Mouse (Mus musculus) heart, embryonic 12.5 days (tissue): ENCODE results near the gene Sqstm1. TPM values are rescaled to one million over a fixed set of nuclear protein-coding genes. Genes with fewer than 3 reads are reported as not detected.

Source experiments
- ATAC-seq: fragments of 200-750 bp; cut with Nextera tagmentation; 2 replicates; pipeline ENCODE4 v1.8.0; 2017; ENCODE audit warnings: moderate TSS enrichment, moderate library complexity; ENCODE audit not compliant: insufficient number of reproducible peaks, low FRiP score
- H3K27ac ChIP-seq: fragments of 300-500 bp; sonication (generic); 2 replicates; pipeline ENCODE4 v1.5.1; 2016; ENCODE audit warnings: mild to moderate bottlenecking, moderate library complexity; ENCODE audit not compliant: poor library complexity, severe bottlenecking
- H3K27me3 ChIP-seq: fragments of 300-500 bp; sonication (generic); replicated peaks from 2 replicates; pipeline ENCODE4 v1.6.1; 2016; ENCODE audit warnings: mild to moderate bottlenecking, moderate library complexity
- H3K36me3 ChIP-seq: fragments of 300-500 bp; sonication (generic); 2 replicates; pipeline ENCODE4 v1.6.1; 2016; ENCODE audit warnings: mild to moderate bottlenecking, moderate library complexity
- H3K4me1 ChIP-seq: fragments of 300-500 bp; sonication (generic); replicated peaks from 2 replicates; pipeline ENCODE4 v1.6.1; 2016; ENCODE audit warnings: mild to moderate bottlenecking
- H3K4me2 ChIP-seq: fragments of 300-500 bp; sonication (generic); 2 replicates; pipeline ENCODE4 v1.6.1; 2016; ENCODE audit warnings: mild to moderate bottlenecking, moderate library complexity
- H3K4me3 ChIP-seq: fragments of 300-500 bp; sonication (generic); 2 replicates; pipeline ENCODE4 v1.5.1; 2016; ENCODE audit warnings: mild to moderate bottlenecking
- H3K9ac ChIP-seq: fragments of 300-500 bp; sonication (generic); 2 replicates; pipeline ENCODE4 v1.6.1; 2016; ENCODE audit warnings: mild to moderate bottlenecking, moderate library complexity
- H3K9me3 ChIP-seq: fragments of 300-500 bp; sonication (generic); replicated peaks from 2 replicates; pipeline ENCODE4 v1.6.1; 2016; ENCODE audit warnings: mild to moderate bottlenecking, moderate library complexity
- WGBS: fragments of 180-500 bp; shearing (Covaris S2); methylation state at CpG from one replicate; pipeline ENCODE4 v1.1.7; 2016; 5-methylcytosine and 5-hydroxymethylcytosine counted together
- polyA plus RNA-seq: library from polyadenylated mRNA; unstranded; fragments of >200 nt; fragmentation: Nextera tagmentation; extraction: Ambion mirVana; gene quantifications from 2 replicates; pipeline ENCODE4 v1.2.1, GENCODE M21; 2016

Sqstm1 gene
- polyA plus RNA-seq, 1 experiment from 2014 or later = 209 TPM

DNA sequence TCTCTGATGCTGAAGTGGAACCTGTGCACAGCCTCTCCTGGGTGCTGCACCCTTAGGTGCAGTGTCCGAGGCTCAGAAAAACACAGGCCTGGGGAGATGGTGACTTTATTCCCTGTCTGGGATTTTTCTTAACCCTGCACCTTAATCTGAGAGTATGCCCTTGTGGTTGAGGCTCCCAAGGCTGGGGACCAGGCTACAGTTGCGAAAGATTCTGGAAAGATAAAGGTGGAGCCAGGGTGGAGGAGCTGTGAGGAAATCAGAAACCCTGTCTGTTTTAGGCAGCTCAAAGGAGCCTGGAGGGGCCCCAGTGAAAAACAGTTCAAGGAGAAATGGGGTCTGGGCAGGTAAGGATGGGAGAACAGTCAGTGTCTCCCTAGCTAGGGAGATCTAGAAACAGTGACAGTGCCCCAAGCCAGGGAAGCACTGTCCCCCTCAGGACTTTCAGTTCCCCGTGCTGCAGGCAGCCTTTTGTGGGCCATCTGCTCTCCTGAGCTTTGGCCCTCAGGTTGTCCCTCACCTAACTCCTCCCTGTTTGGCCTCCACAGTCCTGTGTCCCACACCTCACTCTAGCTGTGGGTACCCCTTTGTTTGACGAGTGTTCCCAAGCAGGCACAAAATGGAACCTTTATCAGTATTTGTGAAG lies 6.2 kb upstream of the Sqstm1 start:
- 68% methylated on average over 4 of the region's 4 CpGs for WGBS
- Histone ChIP-seq H3K9me3 (no peaks in the 10 kb centered on the region), H3K4me3 (no peak overlapping the region), H3K36me3 (no peaks in the 10 kb centered on the region), H3K4me2 (no peak overlapping the region), H3K9ac (no peak overlapping the region), H3K27me3 (no peaks in the 10 kb centered on the region), H3K27ac (no peak overlapping the region), H3K4me1 (peaks cover 35% of the 10 kb centered on the region)
- no peak for ATAC-seq

DNA sequence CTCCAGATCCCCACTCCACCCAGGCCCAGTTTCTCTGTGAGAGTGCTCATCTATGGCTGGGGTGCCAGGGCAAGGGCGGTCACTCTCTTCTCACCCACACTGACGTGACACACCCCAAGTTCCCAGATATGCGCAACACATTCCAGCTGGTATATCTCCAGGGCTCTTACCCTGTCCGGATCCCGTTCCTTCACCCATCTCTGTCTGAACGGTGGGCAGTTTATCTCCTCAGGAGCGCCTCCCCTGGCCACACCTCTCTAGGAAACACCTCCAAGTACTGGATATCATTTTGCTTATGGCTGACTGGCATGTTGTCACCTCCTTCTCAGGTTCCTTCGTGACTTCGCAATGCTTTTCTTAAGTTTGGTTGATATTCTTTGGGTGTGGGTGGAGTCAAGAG lies 5.0 kb upstream of the Sqstm1 start:
- no peaks in the 10 kb centered on the region for H3K9me3 ChIP-seq
- no peak for ATAC-seq
- no peaks in the 10 kb centered on the region for H3K27me3 ChIP-seq
- H3K4me1 ChIP-seq = peaks cover 43% of the 10 kb centered on the region
- no peaks in the 10 kb centered on the region for H3K36me3 ChIP-seq
- no peak overlapping the region for H3K4me3 ChIP-seq
- 13% methylated on average over 9 of the region's 9 CpGs for WGBS
- H3K4me2 ChIP-seq = peak overlapping the region; percentile 31
- no peak overlapping the region for H3K27ac ChIP-seq
- no peak overlapping the region for H3K9ac ChIP-seq

- ATAC-seq = no peak
- H3K4me2 ChIP-seq = no peak overlapping the region
- H3K4me1 ChIP-seq = peaks cover 43% of the 10 kb centered on the region
- H3K27ac ChIP-seq = no peak overlapping the region
- H3K36me3 ChIP-seq = no peaks in the 10 kb centered on the region
- no peaks in the 10 kb centered on the region for H3K9me3 ChIP-seq
- 85% methylated on average over 6 of the region's 6 CpGs for WGBS
- H3K27me3 ChIP-seq = no peaks in the 10 kb centered on the region
- H3K9ac ChIP-seq = no peak overlapping the region
- no peak overlapping the region for H3K4me3 ChIP-seq
Measured at GRCm38 (mm10) chr11:50214631-50215030, 4.0 kb upstream of the Sqstm1 start.

DNA sequence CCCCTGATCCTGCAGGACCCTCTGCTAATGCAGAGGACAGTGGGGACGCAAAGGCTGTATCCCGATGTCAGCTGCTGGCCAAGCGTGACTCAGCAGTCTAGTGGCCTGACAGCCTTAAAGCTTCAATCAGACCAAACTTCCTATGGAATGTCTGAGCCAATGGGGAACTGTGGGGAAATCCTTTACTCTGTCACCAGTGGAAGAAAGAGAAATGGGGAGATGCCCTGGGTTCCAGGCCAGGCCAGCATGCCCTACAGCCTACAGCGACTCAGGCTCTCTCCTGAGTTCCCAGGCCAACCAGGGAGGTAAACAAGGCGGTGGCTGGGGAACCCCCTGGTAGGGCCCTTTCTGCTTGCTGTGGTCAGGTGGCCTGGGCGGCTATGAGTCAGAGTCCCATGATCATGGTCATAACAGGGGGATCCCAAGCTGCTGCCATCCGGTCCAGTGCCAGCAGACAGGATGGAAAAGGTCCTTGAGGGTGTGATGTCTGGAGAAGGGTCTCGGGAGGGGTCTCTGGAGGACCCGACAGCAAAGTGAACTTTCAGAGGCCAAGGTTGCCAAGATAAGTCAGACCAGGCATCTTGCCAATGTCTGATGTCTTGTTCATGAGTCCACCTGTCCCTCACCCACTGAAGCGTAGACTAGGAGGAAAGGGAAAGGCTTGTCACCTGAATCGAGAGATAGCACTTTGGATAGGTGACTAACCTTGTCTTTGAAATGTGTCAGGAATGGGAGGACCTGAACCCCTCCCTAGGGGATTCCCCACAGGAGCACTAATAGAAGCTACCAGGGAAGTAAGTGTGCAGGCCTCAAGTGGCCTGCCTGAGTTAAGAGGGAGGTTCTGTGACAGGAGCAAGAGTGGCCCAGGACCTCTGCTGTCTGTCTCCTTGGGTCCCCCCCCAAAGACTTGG lies 2.5 kb upstream of the Sqstm1 start:
- Histone ChIP-seq H3K4me2 (peak overlapping the region; percentile 43), H3K4me1 (peaks cover 52% of the 10 kb centered on the region), H3K4me3 (0 out of 2 replicates have a peak overlapping the region, but pooled peaks have one; percentile 3), H3K9ac (peak overlapping the region; percentile 43; the same call in 1 of the 2 replicates), H3K9me3 (no peaks in the 10 kb centered on the region), H3K27me3 (no peaks in the 10 kb centered on the region), H3K27ac (peak overlapping the region; percentile 83), H3K36me3 (peaks cover 6% of the 10 kb centered on the region)
- ATAC-seq = peak; percentile 44
- 32% methylated on average over 11 of the region's 11 CpGs for WGBS

GRCm38 (mm10) chr11:50212060-50212739 lies 1.6 kb upstream of the Sqstm1 start:
- peaks cover 51% of the 10 kb centered on the region for H3K4me1 ChIP-seq
- WGBS = 73% methylated on average over 3 of the region's 3 CpGs
- no peaks in the 10 kb centered on the region for H3K27me3 ChIP-seq
- H3K4me2 ChIP-seq = peak overlapping the region; percentile 43
- no peaks in the 10 kb centered on the region for H3K9me3 ChIP-seq
- H3K27ac ChIP-seq = peak overlapping the region; percentile 83
- H3K9ac ChIP-seq = peak overlapping the region; percentile 43; the same call in 1 of the 2 replicates
- no peak for ATAC-seq
- no peak overlapping the region for H3K4me3 ChIP-seq
- peaks cover 15% of the 10 kb centered on the region for H3K36me3 ChIP-seq

DNA sequence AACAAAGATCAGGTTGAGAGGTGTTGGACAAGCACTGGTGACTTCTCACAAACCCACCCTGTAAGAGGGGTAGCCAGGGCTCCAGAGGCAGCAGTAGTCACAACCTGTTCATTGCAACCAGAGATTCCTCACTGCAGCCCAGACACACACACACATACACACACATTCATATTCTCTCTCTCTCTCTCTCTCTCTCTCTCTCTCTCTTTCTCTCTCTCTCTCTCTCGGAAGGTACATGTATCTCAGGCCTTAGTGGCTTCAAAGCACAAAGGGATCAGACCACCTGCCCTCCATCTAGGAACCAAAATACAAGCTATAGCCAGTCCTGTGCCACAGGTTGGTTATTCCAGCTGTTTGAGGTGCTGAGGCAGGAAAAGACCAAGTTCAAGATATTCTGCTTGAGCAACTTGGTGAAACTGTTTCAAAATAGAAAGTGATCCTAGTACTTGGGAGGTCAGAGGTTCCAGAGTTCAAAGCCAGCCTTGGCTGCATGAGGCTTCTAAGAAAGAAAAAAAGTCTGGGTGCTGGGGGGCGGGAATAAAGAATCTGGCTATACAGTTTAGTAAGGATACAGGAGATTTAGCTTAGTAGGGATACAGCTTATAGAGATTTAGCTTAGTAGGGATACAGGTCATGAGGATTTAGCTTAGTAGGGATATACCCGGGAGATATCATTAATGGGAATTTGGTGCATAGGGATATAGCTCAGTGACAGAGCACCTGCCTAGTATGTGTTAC lies 864 bp upstream of the Sqstm1 start:
- Histone ChIP-seq H3K27ac (peak overlapping the region; percentile 93), H3K4me1 (peaks cover 50% of the 10 kb centered on the region), H3K27me3 (no peaks in the 10 kb centered on the region), H3K4me2 (peak overlapping the region; percentile 69), H3K9me3 (no peaks in the 10 kb centered on the region), H3K36me3 (peaks cover 22% of the 10 kb centered on the region), H3K4me3 (peak overlapping the region; percentile 68), H3K9ac (peak overlapping the region; percentile 88; the same call in 1 of the 2 replicates)
- no peak for ATAC-seq
- 82% methylated on average over 3 of the region's 3 CpGs for WGBS

DNA sequence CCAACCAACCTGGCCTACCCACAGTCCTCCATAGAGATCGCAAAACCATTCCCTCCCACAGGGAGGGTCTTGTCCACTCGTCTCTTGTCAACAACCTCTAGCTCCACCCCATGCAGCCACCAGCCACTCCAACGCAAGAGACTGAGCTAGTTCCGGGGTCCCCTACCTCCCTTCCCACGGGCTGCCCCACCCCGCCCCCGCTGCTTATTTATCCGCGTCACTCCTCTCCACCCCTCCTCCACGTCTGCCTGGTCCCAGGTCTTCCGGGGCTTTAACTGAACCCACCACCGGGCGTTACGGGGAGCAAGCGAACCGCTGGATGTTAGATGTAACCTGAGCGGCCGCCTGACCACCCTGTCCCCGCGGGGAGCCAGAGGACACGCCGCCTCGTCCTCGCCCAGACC lies 524 bp downstream of the Sqstm1 start:
- peak overlapping the region; percentile 69 for H3K4me2 ChIP-seq
- H3K9ac ChIP-seq = peak overlapping the region; percentile 88
- WGBS = 0% methylated on average over 24 of the region's 24 CpGs
- H3K4me3 ChIP-seq = peak overlapping the region; percentile 68
- ATAC-seq = peak; percentile 93
- H3K9me3 ChIP-seq = no peaks in the 10 kb centered on the region
- peak overlapping the region; percentile 93 for H3K27ac ChIP-seq
- H3K4me1 ChIP-seq = peaks cover 37% of the 10 kb centered on the region
- H3K27me3 ChIP-seq = no peaks in the 10 kb centered on the region
- peaks cover 36% of the 10 kb centered on the region for H3K36me3 ChIP-seq

GRCm38 (mm10) chr11:50208039-50208438 lies 2.6 kb downstream of the Sqstm1 start:
- H3K9me3 ChIP-seq = no peaks in the 10 kb centered on the region
- peaks cover 55% of the 10 kb centered on the region for H3K36me3 ChIP-seq
- H3K9ac ChIP-seq = no peak overlapping the region; the same call in 1 of the 2 replicates
- no peak overlapping the region for H3K4me3 ChIP-seq
- 86% methylated on average over 5 of the region's 5 CpGs for WGBS
- peaks cover 31% of the 10 kb centered on the region for H3K4me1 ChIP-seq
- no peak for ATAC-seq
- no peaks in the 10 kb centered on the region for H3K27me3 ChIP-seq
- H3K27ac ChIP-seq = no peak overlapping the region
- H3K4me2 ChIP-seq = 0 out of 2 replicates have a peak overlapping the region, but pooled peaks have one; percentile 50

DNA sequence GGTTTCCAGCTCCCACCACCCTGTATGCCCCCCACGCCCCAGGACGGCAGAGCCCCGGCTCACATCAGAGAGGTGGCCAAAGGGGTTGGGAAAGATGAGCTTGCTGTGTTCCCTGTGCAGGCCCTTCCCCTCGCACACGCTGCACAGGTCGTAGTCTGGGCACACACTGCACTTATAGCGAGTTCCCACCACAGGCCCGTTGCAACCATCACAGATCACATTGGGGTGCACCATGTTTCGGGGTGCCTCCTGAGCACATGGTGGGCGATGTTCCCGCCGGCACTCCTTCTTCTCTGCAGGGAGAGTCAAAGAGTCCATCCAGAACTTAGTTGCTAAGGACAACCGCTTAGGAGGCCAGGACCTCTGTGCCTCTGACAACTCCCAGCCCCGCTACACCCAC lies 3.3 kb downstream of the Sqstm1 start:
- no peak overlapping the region for H3K4me3 ChIP-seq
- no peak overlapping the region; the same call in 1 of the 2 replicates for H3K9ac ChIP-seq
- WGBS = 99% methylated on average over 14 of the region's 14 CpGs
- no peaks in the 10 kb centered on the region for H3K27me3 ChIP-seq
- H3K27ac ChIP-seq = no peak overlapping the region
- H3K4me2 ChIP-seq = no peak overlapping the region
- no peaks in the 10 kb centered on the region for H3K9me3 ChIP-seq
- peaks cover 62% of the 10 kb centered on the region for H3K36me3 ChIP-seq
- no peak for ATAC-seq
- peaks cover 24% of the 10 kb centered on the region for H3K4me1 ChIP-seq

- Histone ChIP-seq H3K4me2 (no peak overlapping the region), H3K9me3 (no peaks in the 10 kb centered on the region), H3K4me3 (no peak overlapping the region), H3K36me3 (peaks cover 75% of the 10 kb centered on the region), H3K27ac (no peak overlapping the region), H3K9ac (no peak overlapping the region), H3K27me3 (no peaks in the 10 kb centered on the region), H3K4me1 (peaks cover 16% of the 10 kb centered on the region)
- WGBS = 81% methylated on average over 2 of the region's 2 CpGs
- no peak for ATAC-seq
Measured at GRCm38 (mm10) chr11:50206037-50206436, 4.6 kb downstream of the Sqstm1 start.
